Mouse (Mus musculus) telencephalon, adult 2 months (tissue): ENCODE data around the gene 4930507D05Rik.
"Not testable (repeated sequence)": the region's sequence is repeated elsewhere in the genome, so short reads cannot be mapped to it uniquely, and the experiment has no call there.

Experiments used
- DNase-seq: peaks from one replicate; pipeline ENCODE4 v3.0.0-alpha.2; 2011; ENCODE audit warnings: low read depth, low spot score

4930507D05Rik gene

GRCm38 (mm10) chr10:62476980-62477379, 27.7 kb downstream of the 4930507D05Rik start:
- no peak for DNase-seq

GRCm38 (mm10) chr10:62481108-62481852, 32.0 kb downstream of the 4930507D05Rik start:
- DNase-seq: no peak

- no peak for DNase-seq
These were observed 36.7 kb downstream of the 4930507D05Rik start for GRCm38 (mm10) chr10:62485878-62486582.

- DNase-seq: peak; percentile 98
These were observed 37.5 kb downstream of the 4930507D05Rik start, which contains the start of gene Vps26a for GRCm38 (mm10) chr10:62486618-62487415. TSS of gene Vps26a (minus strand) at chr10:62486805.

- peak; percentile 33 for DNase-seq
These were observed 39.0 kb downstream of the 4930507D05Rik start for GRCm38 (mm10) chr10:62488266-62488665.

- DNase-seq: not testable (repeated sequence)
These were observed 42.4 kb downstream of the 4930507D05Rik start for GRCm38 (mm10) chr10:62491681-62492080.

GRCm38 (mm10) chr10:62500088-62500915, 51.0 kb downstream of the 4930507D05Rik start:
- DNase-seq: peak; percentile 33
